Mouse (Mus musculus) MEL (cell line): ENCODE measurements at regions not wholly inside any gene's neighbourhood (a gene's known extent, or its start where the extent isn't known, plus 50 kb on each side); places are given as distances from the start of the nearest gene placed in this dataset.

Experiments
- DNase-seq: peaks from one replicate; pipeline ENCODE4 v3.0.0; 2011; ENCODE audit warnings: low read depth, low spot score
- H3K27ac ChIP-seq: 2 replicates; pipeline ENCODE4 v1.5.1; 2012; ENCODE audit warnings: low read depth, mild to moderate bottlenecking, control low read depth, low read length, moderate library complexity; ENCODE audit not compliant: control insufficient read depth
- H3K27me3 ChIP-seq, 2 experiments: fragments of 150-350 bp in 1 of 2; sonication (generic) in 1 of 2; 2 replicates each; pipeline ENCODE4 v1.6.1; 2012; ENCODE audit warnings: low read length in 2 of 2, mild to moderate bottlenecking in 2 of 2, improper control_type of control experiment in 1 of 2, moderate library complexity in 1 of 2; ENCODE audit not compliant: insufficient read depth in 2 of 2, control insufficient read depth in 1 of 2
- H3K36me3 ChIP-seq, 2 experiments: 2 replicates each; pipeline ENCODE4 v1.6.1; 2012 to 2014; ENCODE audit warnings: low read length in 2 of 2, improper control_type of control experiment in 1 of 2, inconsistent platforms in 1 of 2, mild to moderate bottlenecking in 1 of 2; ENCODE audit not compliant: insufficient read depth in 2 of 2, control insufficient read depth in 1 of 2
- H3K4me1 ChIP-seq, 2 experiments: fragments of 150-350 bp in 1 of 2; sonication (generic) in 1 of 2; 2 replicates each; pipeline ENCODE4 v1.6.1; 2012; ENCODE audit warnings: low read length in 2 of 2, improper control_type of control experiment in 1 of 2, mild to moderate bottlenecking in 1 of 2; ENCODE audit not compliant: insufficient read depth in 2 of 2, control insufficient read depth in 1 of 2
- H3K4me3 ChIP-seq, 2 experiments: fragments of 150-350 bp in 1 of 2; sonication (generic) in 1 of 2; 2 replicates each; pipeline ENCODE4 v1.5.1; 2012; ENCODE audit warnings: low read depth in 2 of 2, low read length in 2 of 2, mild to moderate bottlenecking in 2 of 2, moderate library complexity in 2 of 2, control low read depth in 1 of 2, improper control_type of control experiment in 1 of 2; ENCODE audit not compliant: control insufficient read depth in 1 of 2, insufficient read depth in 1 of 2
- H3K79me2 ChIP-seq: 2 replicates; pipeline ENCODE4 v1.6.1; 2012; ENCODE audit warnings: mild to moderate bottlenecking, low read length, moderate library complexity; ENCODE audit not compliant: control insufficient read depth, poor library complexity, insufficient read depth
- H3K9ac ChIP-seq: 2 replicates; pipeline ENCODE4 v1.6.1; 2012; ENCODE audit warnings: low read depth, mild to moderate bottlenecking, control low read depth, low read length, moderate library complexity; ENCODE audit not compliant: control insufficient read depth, poor library complexity, severe bottlenecking
- H3K9me3 ChIP-seq: fragments of 150-350 bp; sonication (generic); replicated peaks from 2 replicates; pipeline ENCODE4 v1.6.1; 2012; ENCODE audit warnings: mild to moderate bottlenecking, low read length, improper control_type of control experiment, moderate library complexity; ENCODE audit not compliant: insufficient read depth
- CHD1 ChIP-seq: IDR thresholded peaks from 2 replicates; pipeline ENCODE4 v1.6.1; 2012; ENCODE audit warnings: low read depth, mild to moderate bottlenecking, inconsistent platforms, low read length, improper control_type of control experiment
- CHD2 ChIP-seq: IDR thresholded peaks from 2 replicates; pipeline ENCODE4 v1.6.1; 2011; ENCODE audit warnings: low read length, improper control_type of control experiment
- CTCF ChIP-seq, 3 experiments: IDR thresholded peaks in 2 of 3; conservative IDR thresholded peaks in 1 of 3; 2 replicates each; pipeline ENCODE4 v1.5.1; 2011 to 2012; ENCODE audit warnings: low read length in 3 of 3, low read depth in 2 of 3, mild to moderate bottlenecking in 2 of 3, improper control_type of control experiment in 1 of 3, inconsistent platforms in 1 of 3, mixed read lengths in 1 of 3, moderate library complexity in 1 of 3; ENCODE audit not compliant: control insufficient read depth in 1 of 3, insufficient read depth in 1 of 3, poor library complexity in 1 of 3, severe bottlenecking in 1 of 3
- ELF1 ChIP-seq: IDR thresholded peaks from 2 replicates; pipeline ENCODE4 v1.6.1; 2014; ENCODE audit warnings: low read depth, mild to moderate bottlenecking, inconsistent platforms, low read length, improper control_type of control experiment, moderate library complexity
- MYB ChIP-seq: IDR thresholded peaks from 2 replicates; pipeline ENCODE4 v1.6.1; 2011; ENCODE audit warnings: mild to moderate bottlenecking, low read depth, low read length, improper control_type of control experiment
- MYC ChIP-seq: IDR thresholded peaks from 2 replicates; pipeline ENCODE4 v1.6.1; 2011; ENCODE audit warnings: low read depth, mild to moderate bottlenecking, low read length, improper control_type of control experiment, moderate library complexity
- NELFE ChIP-seq: IDR thresholded peaks from 2 replicates; pipeline ENCODE4 v1.6.1; 2011; ENCODE audit warnings: low read depth, low read length, improper control_type of control experiment
- NRF1 ChIP-seq: IDR thresholded peaks from 2 replicates; pipeline ENCODE4 v1.6.1; 2014; ENCODE audit warnings: low read depth, mild to moderate bottlenecking, inconsistent platforms, low read length, improper control_type of control experiment, moderate library complexity; ENCODE audit not compliant: poor library complexity, insufficient read depth, severe bottlenecking
- ZKSCAN1 ChIP-seq: IDR thresholded peaks from 2 replicates; pipeline ENCODE4 v1.6.1; 2012; ENCODE audit warnings: low read depth, mild to moderate bottlenecking, inconsistent platforms, low read length, improper control_type of control experiment, moderate library complexity

- H3K9me3 ChIP-seq: no peaks in the 10 kb centered on the region
- no peaks in the 10 kb centered on the region for H3K36me3 ChIP-seq
- no peak for TF ChIP-seq NRF1
- no peak for TF ChIP-seq ZKSCAN1
- TF ChIP-seq MYC: no peak
- TF ChIP-seq CTCF (IDR thresholded peaks at IDR 0.05 in 2 of 3, conservative IDR thresholded peaks at IDR 0.05 in 1 of 3; ENCODE audit: control insufficient read depth in 1 of 3, insufficient read depth in 1 of 3, low read depth in 2 of 3, low read length in 3 of 3, poor library complexity in 1 of 3, severe bottlenecking in 1 of 3): no peak
- no peak for TF ChIP-seq NELFE
- no peak for TF ChIP-seq ELF1
- H3K27ac ChIP-seq: no peak overlapping the region
- peaks cover 0 to 2% of the 10 kb centered on the region in 2 experiments; a peak in 2 of 4 replicates for H3K27me3 ChIP-seq
- H3K9ac ChIP-seq: no peak overlapping the region
- DNase-seq: no peak
- H3K79me2 ChIP-seq: no peaks in the 10 kb centered on the region
- H3K4me3 ChIP-seq: no peak overlapping the region
- H3K4me1 ChIP-seq: no peaks in the 10 kb centered on the region
Measured at GRCm38 (mm10) chr13:32603925-32604590, 179.7 kb downstream of the Mylk4 start.

DNA sequence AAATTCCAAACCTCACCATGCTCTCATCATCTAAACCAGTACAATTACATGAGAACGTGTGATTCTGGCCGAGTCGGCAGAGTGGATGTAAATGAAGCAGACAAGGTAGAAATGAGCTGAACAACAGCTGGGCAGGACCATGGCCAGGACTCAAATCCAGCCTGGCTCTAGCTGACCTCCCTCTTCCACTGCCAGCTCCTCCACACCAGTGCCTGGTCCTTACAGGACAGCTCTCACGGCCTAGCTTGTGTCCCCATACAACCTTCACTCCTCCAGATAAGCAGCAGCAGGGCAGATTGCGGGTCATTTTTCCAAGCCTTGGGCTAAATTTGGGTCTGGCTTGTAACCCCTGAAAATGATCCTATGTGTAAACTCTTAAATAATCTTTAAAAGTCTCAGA lies 182.4 kb downstream of the Mylk4 start:
- Histone ChIP-seq H3K27me3 (peaks cover 0 to 2% of the 10 kb centered on the region in 2 experiments; a peak in 2 of 4 replicates), H3K4me3 (no peak overlapping the region), H3K36me3 (no peaks in the 10 kb centered on the region), H3K9me3 (no peaks in the 10 kb centered on the region), H3K27ac (no peak overlapping the region), H3K9ac (no peak overlapping the region), H3K4me1 (no peaks in the 10 kb centered on the region), H3K79me2 (no peaks in the 10 kb centered on the region)
- no peak for DNase-seq
- no peak for TF ChIP-seq CHD2
- no peak for TF ChIP-seq MYC
- no peak for TF ChIP-seq ZKSCAN1
- TF ChIP-seq CHD1: no peak

DNA sequence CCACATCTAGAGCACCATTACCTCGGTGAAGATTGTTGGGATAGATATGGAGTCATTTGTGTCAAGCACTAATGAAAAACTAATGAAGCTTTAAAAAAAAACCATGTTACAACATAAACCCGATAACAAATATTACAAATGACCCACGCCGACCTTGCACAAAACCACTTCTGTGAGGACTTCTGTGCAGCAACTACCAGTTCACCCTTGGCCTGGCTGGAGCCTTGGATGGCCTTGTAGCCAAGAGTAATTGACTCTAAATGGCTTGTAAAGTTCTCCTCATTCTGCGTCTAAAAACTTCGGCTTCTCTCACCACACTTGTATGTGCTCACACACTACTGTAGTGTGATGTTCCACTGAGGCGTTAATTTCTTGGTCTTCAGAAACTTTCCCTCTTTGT lies 190.1 kb downstream of the Mylk4 start:
- Histone ChIP-seq H3K79me2 (no peaks in the 10 kb centered on the region), H3K9ac (no peak overlapping the region)
- no peak for DNase-seq
- TF ChIP-seq MYC (no peak), MYB (no peak)
- TF ChIP-seq, all 39 proteins: peak for 0
- no peak overlapping the region for H3K4me3 ChIP-seq
- no peak overlapping the region for H3K27ac ChIP-seq
- H3K4me1 ChIP-seq: no peaks in the 10 kb centered on the region
- no peaks in the 10 kb centered on the region for H3K27me3 ChIP-seq
- no peaks in the 10 kb centered on the region for H3K36me3 ChIP-seq
- H3K9me3 ChIP-seq: no peaks in the 10 kb centered on the region
